Mouse (Mus musculus) liver, embryonic 14.5 days (tissue): ENCODE data around the gene Cphx2. TPM values are rescaled to one million over a fixed set of nuclear protein-coding genes. Genes with fewer than 3 reads are reported as not detected.
"Not testable (repeated sequence)": the region's sequence is repeated elsewhere in the genome, so short reads cannot be mapped to it uniquely, and the experiment has no call there.

Experiments used
- ATAC-seq: fragments of 200-750 bp; cut with Nextera tagmentation; 2 replicates; pipeline ENCODE4 v1.8.0; 2017; ENCODE audit warnings: moderate number of reproducible peaks, mild to moderate bottlenecking, moderate library complexity; ENCODE audit not compliant: insufficient read depth
- DNase-seq, 3 experiments: peaks; one replicate each; pipeline ENCODE4 v3.0.0-alpha.2; 2012 to 2013; ENCODE audit warnings: low read depth in 3 of 3, low spot score in 3 of 3
- H3K27ac ChIP-seq: fragments of 300-500 bp; sonication (generic); 2 replicates; pipeline ENCODE4 v1.5.1; 2014; ENCODE audit warnings: moderate library complexity, mild to moderate bottlenecking, control low read depth, inconsistent platforms
- H3K27me3 ChIP-seq: fragments of 300-500 bp; sonication (generic); 2 replicates; pipeline ENCODE4 v1.6.1; 2014; ENCODE audit warnings: mild to moderate bottlenecking, low read length, moderate library complexity; ENCODE audit not compliant: control insufficient read depth, insufficient read depth
- H3K36me3 ChIP-seq: fragments of 300-500 bp; sonication (generic); replicated peaks from 2 replicates; pipeline ENCODE4 v1.6.1; 2014; ENCODE audit warnings: low read depth; ENCODE audit not compliant: control insufficient read depth, insufficient read depth
- H3K4me1 ChIP-seq, 2 experiments: fragments of 200-500 bp in 1 of 2; fragments of 300-500 bp in 1 of 2; sonication (generic) in 1 of 2; replicated peaks; 2 replicates each; pipeline ENCODE4 v1.6.1; 2012 to 2014; ENCODE audit warnings: antibody characterized with exemption in 1 of 2, inconsistent platforms in 1 of 2, low read length in 1 of 2; ENCODE audit not compliant: control insufficient read depth in 2 of 2, insufficient read depth in 2 of 2
- H3K4me2 ChIP-seq: fragments of 300-500 bp; sonication (generic); 2 replicates; pipeline ENCODE4 v1.6.1; 2014; ENCODE audit warnings: low read depth, mild to moderate bottlenecking, control low read depth, moderate library complexity
- H3K4me3 ChIP-seq, 2 experiments: fragments of 200-500 bp in 1 of 2; fragments of 300-500 bp in 1 of 2; sonication (generic) in 1 of 2; 2 replicates each; pipeline ENCODE4 v1.5.1; 2012 to 2014; ENCODE audit warnings: low read depth in 2 of 2, low read length in 2 of 2, mild to moderate bottlenecking in 2 of 2, control low read depth in 1 of 2, inconsistent platforms in 1 of 2, moderate library complexity in 1 of 2; ENCODE audit not compliant: insufficient read depth in 1 of 2
- H3K9ac ChIP-seq: fragments of 300-500 bp; sonication (generic); replicated peaks from 2 replicates; pipeline ENCODE4 v1.6.1; 2014; ENCODE audit warnings: mild to moderate bottlenecking, control low read depth, moderate library complexity
- H3K9me3 ChIP-seq: fragments of 300-500 bp; sonication (generic); 2 replicates; pipeline ENCODE4 v1.6.1; 2016; ENCODE audit warnings: low read length, mixed read lengths; ENCODE audit not compliant: control insufficient read depth
- WGBS: fragments of 180-500 bp; shearing (Covaris S2); extraction: QIAGEN DNeasy Blood & Tissue Kit; methylation state at CpG from one replicate; pipeline ENCODE4 v1.1.7; 2014; ENCODE audit not compliant: insufficient replicate concordance; 5-methylcytosine and 5-hydroxymethylcytosine counted together
- polyA plus RNA-seq, 2 experiments: library from polyadenylated mRNA; depleted of rRNA in 1 of 2; stranded (reverse) in 1 of 2; unstranded in 1 of 2; fragments of >200 nt; fragmentation: Nextera tagmentation in 1 of 2; extraction: Ambion mirVana in 1 of 2; gene quantifications; 2 replicates each; pipeline versions ENCODE4 v1.2.1 to v1.2.3; 2012 to 2014

The Cphx2 gene
- polyA plus RNA-seq, 2 experiments: not detected

- H3K36me3 ChIP-seq, H3K27ac ChIP-seq, ATAC-seq, H3K4me3 ChIP-seq, H3K4me1 ChIP-seq, H3K9ac ChIP-seq, DNase-seq, H3K27me3 ChIP-seq, H3K9me3 ChIP-seq, H3K4me2 ChIP-seq: not testable (repeated sequence)
- WGBS: no CpG with 5 or more reads among the region's 7 CpGs
These were observed 37.8 kb downstream of the Cphx2 start for GRCm38 (mm10) chr14:26119095-26119494.

Other genes with a start within 250 kb of the Cphx2 start
- gene Anxa11, start 239.4 kb upstream of the Cphx2 start, polyA plus RNA-seq (2012; rRNA removed): 4.4 and 4.9 TPM in 2 replicates
- gene Anxa11, start 239.4 kb upstream of the Cphx2 start, polyA plus RNA-seq (2014; fragmentation: Nextera tagmentation; extraction: Ambion mirVana): 7.2 and 8.7 TPM in 2 replicates
- 0.21 TPM in 1 of 2 replicates, not detected in the other for gene Plac9a, start 178.4 kb upstream of the Cphx2 start, polyA plus RNA-seq (2012; rRNA removed)
- 1.2 TPM in 1 of 2 replicates, not detected in the other for gene Plac9a, start 178.4 kb upstream of the Cphx2 start, polyA plus RNA-seq (2014; fragmentation: Nextera tagmentation; extraction: Ambion mirVana)
- 1.5 and 1.6 TPM in 2 replicates for gene Tmem254a, start 153.8 kb upstream of the Cphx2 start, polyA plus RNA-seq (2012; rRNA removed)
- gene Tmem254a, start 153.8 kb upstream of the Cphx2 start, polyA plus RNA-seq (2014; fragmentation: Nextera tagmentation; extraction: Ambion mirVana): 0.80 and 1.8 TPM in 2 replicates
- 0.18 and 0.26 TPM in 2 replicates for gene Cphx1, start 143.2 kb upstream of the Cphx2 start, polyA plus RNA-seq (2012; rRNA removed)
- gene Cphx1, start 143.2 kb upstream of the Cphx2 start, polyA plus RNA-seq (2014; fragmentation: Nextera tagmentation; extraction: Ambion mirVana): not detected in 2 replicates
- gene Duxbl1, start 102.9 kb upstream of the Cphx2 start, polyA plus RNA-seq (2012; rRNA removed): 0.11 TPM in 2 replicates
- 0.05 and 0.23 TPM in 2 replicates for gene Duxbl1, start 102.9 kb upstream of the Cphx2 start, polyA plus RNA-seq (2014; fragmentation: Nextera tagmentation; extraction: Ambion mirVana)
- gene Gm9780, start 38.8 kb upstream of the Cphx2 start, polyA plus RNA-seq (2012; rRNA removed): 2.6 and 3.3 TPM in 2 replicates
- gene Gm9780, start 38.8 kb upstream of the Cphx2 start, polyA plus RNA-seq (2014; fragmentation: Nextera tagmentation; extraction: Ambion mirVana): 1.2 and 1.9 TPM in 2 replicates
- gene Tmem254c, start 14.2 kb upstream of the Cphx2 start, polyA plus RNA-seq (2012; rRNA removed): 5.0 and 6.0 TPM in 2 replicates
- 12.3 and 13.8 TPM in 2 replicates for gene Tmem254c, start 14.2 kb upstream of the Cphx2 start, polyA plus RNA-seq (2014; fragmentation: Nextera tagmentation; extraction: Ambion mirVana)
- not detected in 2 replicates for gene Cphx3, start 781 bp downstream of the Cphx2 start, polyA plus RNA-seq (2012; rRNA removed)
- gene Cphx3, start 781 bp downstream of the Cphx2 start, polyA plus RNA-seq (2014; fragmentation: Nextera tagmentation; extraction: Ambion mirVana): not detected in 2 replicates
- gene Duxbl2, start 36.8 kb downstream of the Cphx2 start, polyA plus RNA-seq (2012; rRNA removed): 0.06 TPM in 1 of 2 replicates, not detected in the other
- gene Duxbl2, start 36.8 kb downstream of the Cphx2 start, polyA plus RNA-seq (2014; fragmentation: Nextera tagmentation; extraction: Ambion mirVana): not detected in 2 replicates
- gene Plac9b, start 101.0 kb downstream of the Cphx2 start, polyA plus RNA-seq (2012; rRNA removed): 0.41 and 0.49 TPM in 2 replicates
- gene Plac9b, start 101.0 kb downstream of the Cphx2 start, polyA plus RNA-seq (2014; fragmentation: Nextera tagmentation; extraction: Ambion mirVana): 1.9 and 3.2 TPM in 2 replicates
- gene Tmem254b, start 125.5 kb downstream of the Cphx2 start, polyA plus RNA-seq (2012; rRNA removed): 5.9 and 6.7 TPM in 2 replicates
- 17.3 and 17.5 TPM in 2 replicates for gene Tmem254b, start 125.5 kb downstream of the Cphx2 start, polyA plus RNA-seq (2014; fragmentation: Nextera tagmentation; extraction: Ambion mirVana)
- gene Duxbl3, start 176.4 kb downstream of the Cphx2 start, polyA plus RNA-seq (2012; rRNA removed): 0.13 TPM in 1 of 2 replicates, not detected in the other
- gene Duxbl3, start 176.4 kb downstream of the Cphx2 start, polyA plus RNA-seq (2014; fragmentation: Nextera tagmentation; extraction: Ambion mirVana): not detected in 2 replicates